Mouse (Mus musculus) cortical plate, adult 2 months (tissue): ENCODE data around the gene Dbil5.

ENCODE experiments used
- CTCF ChIP-seq: fragments of 200-500 bp; IDR thresholded peaks from 2 replicates; pipeline ENCODE4 v1.5.1; 2011; ENCODE audit warnings: mild to moderate bottlenecking, control low read depth, low read length; ENCODE audit not compliant: insufficient read depth; ENCODE audit errors: extremely low read depth
- POLR2A ChIP-seq: fragments of 200-500 bp; IDR thresholded peaks from 2 replicates; pipeline ENCODE4 v1.6.1; 2011; ENCODE audit warnings: mild to moderate bottlenecking, low read length, control low read depth; ENCODE audit not compliant: insufficient read depth; ENCODE audit errors: extremely low read depth

- no peak for TF ChIP-seq CTCF
- TF ChIP-seq POLR2A = no peak
Measured at GRCm38 (mm10) chr11:76261224-76261623, 43.8 kb downstream of the Dbil5 start.
